Mouse (Mus musculus) hindbrain, embryonic 16.5 days (tissue): ENCODE data around the gene Zbtb20. TPM values are rescaled to one million over a fixed set of nuclear protein-coding genes. Genes with fewer than 3 reads are reported as not detected.

Experiments
- ATAC-seq: fragments of 200-750 bp; cut with Nextera tagmentation; 2 replicates; pipeline ENCODE4 v1.8.0; 2017; ENCODE audit warnings: moderate TSS enrichment, moderate library complexity
- H3K27ac ChIP-seq: fragments of 300-500 bp; sonication (generic); 2 replicates; pipeline ENCODE4 v1.5.1; 2014; ENCODE audit warnings: low read depth, mild to moderate bottlenecking, control low read depth, low read length, moderate library complexity
- H3K27me3 ChIP-seq: fragments of 300-500 bp; sonication (generic); replicated peaks from 2 replicates; pipeline ENCODE4 v1.6.1; 2014; ENCODE audit warnings: low read length; ENCODE audit not compliant: control insufficient read depth, insufficient read depth
- H3K36me3 ChIP-seq: fragments of 300-500 bp; sonication (generic); 2 replicates; pipeline ENCODE4 v1.6.1; 2014; ENCODE audit warnings: mild to moderate bottlenecking, low read length, moderate library complexity, mixed read lengths; ENCODE audit not compliant: control insufficient read depth, insufficient read depth
- H3K4me1 ChIP-seq: fragments of 300-500 bp; sonication (generic); 2 replicates; pipeline ENCODE4 v1.6.1; 2014; ENCODE audit warnings: low read depth, low read length; ENCODE audit not compliant: control insufficient read depth, insufficient read depth
- H3K4me2 ChIP-seq: fragments of 300-500 bp; sonication (generic); 2 replicates; pipeline ENCODE4 v1.6.1; 2014; ENCODE audit warnings: mild to moderate bottlenecking, low read length, control low read depth, moderate library complexity
- H3K4me3 ChIP-seq: fragments of 300-500 bp; sonication (generic); 2 replicates; pipeline ENCODE4 v1.5.1; 2014; ENCODE audit warnings: mild to moderate bottlenecking, low read length, control low read depth, moderate library complexity
- H3K9ac ChIP-seq: fragments of 300-500 bp; sonication (generic); 2 replicates; pipeline ENCODE4 v1.6.1; 2014; ENCODE audit warnings: low read depth, mild to moderate bottlenecking, control low read depth, low read length, moderate library complexity
- H3K9me3 ChIP-seq: fragments of 300-500 bp; sonication (generic); 2 replicates; pipeline ENCODE4 v1.6.1; 2014; ENCODE audit warnings: mild to moderate bottlenecking, low read length, moderate library complexity; ENCODE audit not compliant: control insufficient read depth
- WGBS: fragments of 180-500 bp; shearing (Covaris S2); extraction: QIAGEN DNeasy Blood & Tissue Kit; methylation state at CpG from one replicate; pipeline ENCODE4 v1.1.7; 2014; 5-methylcytosine and 5-hydroxymethylcytosine counted together
- polyA plus RNA-seq: library from polyadenylated mRNA; unstranded; fragments of >200 nt; fragmentation: Nextera tagmentation; extraction: Ambion mirVana; gene quantifications from 2 replicates; pipeline ENCODE4 v1.2.1, GENCODE M21; 2015

Zbtb20 gene
- polyA plus RNA-seq, 1 experiment from 2014 or later, result 46.6 TPM

DNA sequence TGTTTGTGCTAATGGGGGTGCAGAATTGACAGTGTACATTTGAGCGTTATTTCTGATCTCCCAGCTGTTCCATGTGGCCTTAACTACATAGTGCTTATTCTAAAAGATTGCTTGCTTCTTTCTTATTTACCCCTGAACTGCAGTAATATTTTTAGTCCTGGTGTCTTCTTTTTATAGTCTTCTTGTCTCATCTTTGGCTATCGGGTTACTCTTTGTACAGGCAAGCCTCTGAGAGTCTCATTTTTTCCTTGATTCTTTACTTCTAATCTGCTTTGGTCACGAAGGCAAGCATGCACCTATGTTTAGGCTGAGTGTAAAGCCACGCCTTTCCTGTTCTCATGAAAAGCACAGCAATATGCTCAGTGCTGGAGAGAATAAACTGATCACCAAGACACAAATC, 608.7 kb downstream of the Zbtb20 start:
- no peak for ATAC-seq
- Histone ChIP-seq H3K36me3 (no peaks in the 10 kb centered on the region), H3K4me3 (no peak overlapping the region), H3K4me2 (no peak overlapping the region), H3K9me3 (no peaks in the 10 kb centered on the region), H3K4me1 (no peaks in the 10 kb centered on the region), H3K9ac (no peak overlapping the region), H3K27me3 (no peaks in the 10 kb centered on the region), H3K27ac (no peak overlapping the region)
- WGBS, result 84% methylated on average over 4 of the region's 4 CpGs

DNA sequence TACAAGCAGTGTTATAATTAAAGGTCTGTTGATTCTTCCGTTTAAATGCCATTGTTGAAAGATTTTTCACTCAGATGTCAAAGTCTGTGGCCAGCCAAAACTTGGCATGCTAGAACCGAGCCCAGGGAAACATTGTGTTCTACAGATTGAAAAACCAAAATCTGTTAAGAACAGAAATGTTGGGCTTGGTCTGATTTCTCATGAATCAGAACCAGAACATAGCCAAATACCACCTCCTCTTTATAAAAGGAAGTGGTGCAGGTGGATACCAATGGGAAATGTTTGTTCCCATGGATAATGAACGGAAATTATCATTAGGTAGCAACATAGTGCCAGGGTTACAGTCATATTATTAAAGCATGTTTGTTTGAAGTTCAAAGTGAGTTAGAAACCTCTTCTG, 613.7 kb downstream of the Zbtb20 start:
- 75% methylated on average over 3 of the region's 3 CpGs for WGBS
- Histone ChIP-seq H3K27me3 (no peaks in the 10 kb centered on the region), H3K4me3 (no peak overlapping the region), H3K4me2 (no peak overlapping the region), H3K9ac (no peak overlapping the region), H3K36me3 (no peaks in the 10 kb centered on the region), H3K4me1 (no peaks in the 10 kb centered on the region), H3K27ac (no peak overlapping the region), H3K9me3 (no peaks in the 10 kb centered on the region)
- ATAC-seq, result no peak

DNA sequence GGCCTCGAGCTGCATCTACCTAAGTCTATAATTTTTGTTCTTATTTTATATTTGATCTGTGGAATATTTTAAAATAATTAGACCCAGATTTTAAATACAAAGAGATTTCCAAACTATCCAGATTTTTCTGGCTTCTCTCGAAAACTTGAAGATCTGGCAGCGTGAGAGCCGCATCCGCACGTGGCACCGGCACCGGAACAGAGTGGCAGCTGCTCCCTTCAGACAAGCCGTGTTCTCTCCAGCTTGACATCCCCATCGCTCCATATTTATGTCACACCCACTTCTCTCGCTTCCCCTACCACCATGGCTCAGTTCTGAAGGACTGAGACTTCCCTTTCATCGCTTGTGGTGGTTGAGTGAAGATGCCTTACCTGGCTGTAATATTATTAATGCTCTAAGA, 614.3 kb downstream of the Zbtb20 start:
- Histone ChIP-seq H3K27me3 (no peaks in the 10 kb centered on the region), H3K9ac (no peak overlapping the region), H3K27ac (no peak overlapping the region), H3K36me3 (no peaks in the 10 kb centered on the region), H3K4me2 (no peak overlapping the region), H3K4me3 (no peak overlapping the region), H3K4me1 (no peaks in the 10 kb centered on the region), H3K9me3 (no peaks in the 10 kb centered on the region)
- 86% methylated on average over 12 of the region's 12 CpGs for WGBS
- ATAC-seq, result no peak

DNA sequence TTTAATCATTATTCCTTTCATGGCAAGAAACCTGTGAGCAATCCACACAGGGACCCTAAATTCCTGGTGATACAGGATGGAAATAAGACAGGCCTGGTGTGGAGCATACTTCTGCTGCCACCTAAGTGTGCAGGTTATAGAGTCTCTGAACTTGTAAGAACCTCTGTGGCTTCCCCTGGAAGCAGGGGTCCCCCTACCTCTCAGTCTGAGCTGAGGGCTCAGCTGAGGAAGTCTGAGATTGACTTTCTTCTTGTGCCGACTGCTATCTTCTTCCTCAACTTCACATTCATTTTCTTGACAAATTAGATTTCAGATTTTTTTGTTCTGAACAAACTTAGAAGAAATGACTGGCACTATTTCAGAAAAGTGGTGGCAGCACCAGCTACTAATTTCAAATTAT, 617.2 kb downstream of the Zbtb20 start:
- no peak overlapping the region for H3K27ac ChIP-seq
- 86% methylated on average over 1 of the region's 1 CpGs for WGBS
- no peaks in the 10 kb centered on the region for H3K27me3 ChIP-seq

DNA sequence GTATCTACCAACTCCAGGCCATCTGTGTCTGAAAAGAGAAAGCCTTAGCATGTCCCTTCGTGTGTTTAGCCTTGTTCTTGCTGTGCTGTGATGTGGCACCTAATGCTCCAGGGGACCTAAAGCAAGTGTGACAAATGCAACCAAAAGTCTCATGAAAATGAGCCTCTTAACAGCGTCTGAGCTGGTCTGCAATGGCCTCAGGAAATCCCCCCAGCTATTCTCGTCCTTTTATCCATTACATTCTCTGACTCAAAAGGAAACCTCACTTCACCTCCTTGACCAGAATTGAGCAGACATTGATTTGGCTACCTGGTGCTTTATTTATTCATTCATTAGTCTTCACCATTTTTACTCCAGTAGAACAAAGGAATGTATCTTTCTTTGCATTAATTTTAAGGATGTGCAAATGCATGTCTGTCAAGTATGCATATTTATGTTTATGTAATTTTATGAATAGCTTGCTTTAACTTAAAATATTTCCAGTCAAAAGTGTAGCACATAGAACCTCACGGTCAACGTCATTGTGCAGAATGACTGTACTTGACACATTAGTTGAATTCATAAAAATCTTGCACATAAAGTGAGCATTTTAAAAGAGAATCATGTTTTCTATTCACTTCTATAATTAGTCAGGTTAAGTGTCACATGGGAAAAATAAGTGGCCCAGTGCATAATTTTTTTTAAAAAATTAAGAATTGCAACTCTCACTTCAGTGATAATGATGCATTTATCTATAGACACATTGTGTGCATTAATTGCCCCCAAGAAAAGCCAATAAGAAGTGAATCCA, 618.1 kb downstream of the Zbtb20 start:
- Histone ChIP-seq H3K9ac (no peak overlapping the region), H3K36me3 (no peaks in the 10 kb centered on the region), H3K27ac (no peak overlapping the region), H3K4me3 (no peak overlapping the region), H3K4me2 (no peak overlapping the region), H3K4me1 (no peaks in the 10 kb centered on the region), H3K9me3 (no peaks in the 10 kb centered on the region), H3K27me3 (no peaks in the 10 kb centered on the region)
- ATAC-seq, result no peak
- 57% methylated on average over 5 of the region's 5 CpGs for WGBS

More for the DNA sequence above, 617.2 kb downstream of the Zbtb20 start:
- Histone ChIP-seq H3K4me2 (no peak overlapping the region), H3K36me3 (no peaks in the 10 kb centered on the region), H3K9ac (no peak overlapping the region), H3K9me3 (no peaks in the 10 kb centered on the region), H3K4me3 (no peak overlapping the region), H3K4me1 (no peaks in the 10 kb centered on the region)
- no peak for ATAC-seq

DNA sequence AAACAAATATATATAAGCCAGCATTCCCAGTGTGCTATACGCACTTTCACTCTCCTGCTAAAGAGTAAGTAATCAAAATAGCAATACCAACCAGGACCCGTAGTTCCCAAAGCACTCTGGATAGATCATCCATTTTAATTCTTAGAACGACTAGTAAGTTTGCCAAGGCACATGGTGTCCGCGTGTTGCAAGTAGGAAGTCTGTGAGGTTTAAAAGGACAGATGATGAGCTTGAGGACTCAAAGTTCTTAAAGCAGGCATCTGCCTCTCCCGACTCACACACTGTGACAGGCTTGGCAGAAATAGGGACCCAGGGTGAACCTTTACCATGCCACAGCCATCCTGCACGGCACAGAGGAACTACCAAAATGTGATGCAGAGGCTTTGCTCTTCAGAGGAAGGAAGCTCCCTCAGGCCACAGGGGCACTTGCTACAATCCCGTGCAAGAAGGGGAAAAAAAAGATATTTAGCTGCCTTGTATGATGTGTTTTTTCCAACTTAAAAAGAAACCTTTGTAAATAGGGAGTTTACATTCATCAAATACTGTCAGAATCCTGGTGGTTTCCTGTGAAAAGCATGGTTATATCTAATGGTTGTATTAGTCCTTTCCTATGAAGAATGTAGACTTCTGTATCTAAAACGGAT, 619.6 kb downstream of the Zbtb20 start:
- Histone ChIP-seq H3K9me3 (no peaks in the 10 kb centered on the region), H3K9ac (no peak overlapping the region), H3K36me3 (no peaks in the 10 kb centered on the region), H3K4me1 (no peaks in the 10 kb centered on the region; the same call in 1 of the 2 replicates), H3K4me2 (no peak overlapping the region), H3K27me3 (no peaks in the 10 kb centered on the region), H3K4me3 (no peak overlapping the region), H3K27ac (no peak overlapping the region)
- no peak for ATAC-seq
- WGBS, result 86% methylated on average over 9 of the region's 9 CpGs

DNA sequence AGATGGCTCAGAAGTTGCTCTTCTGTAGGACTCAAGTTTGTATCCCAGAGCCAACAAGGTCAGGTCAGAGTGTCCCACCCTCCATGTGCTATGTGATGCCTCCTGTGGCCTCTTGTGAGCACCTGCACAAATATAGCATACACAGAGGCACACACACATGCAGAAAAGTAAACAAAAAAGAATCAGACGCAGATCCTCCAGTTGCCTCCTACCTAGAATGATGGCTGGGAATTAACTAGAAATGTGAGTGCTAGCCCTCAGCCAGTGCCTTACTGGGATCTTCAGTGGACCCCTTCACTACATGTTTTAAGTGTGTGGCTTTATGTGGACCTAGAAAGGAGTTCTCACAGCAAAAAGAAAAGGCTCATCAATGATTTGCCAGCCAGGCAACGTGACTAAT, 621.4 kb downstream of the Zbtb20 start:
- H3K4me3 ChIP-seq, result no peak overlapping the region
- no peak overlapping the region for H3K4me2 ChIP-seq
- no peaks in the 10 kb centered on the region for H3K27me3 ChIP-seq
- H3K36me3 ChIP-seq, result no peaks in the 10 kb centered on the region
- ATAC-seq, result no peak
- no peaks in the 10 kb centered on the region for H3K9me3 ChIP-seq
- peaks cover 1% of the 10 kb centered on the region for H3K4me1 ChIP-seq
- WGBS, result 82% methylated on average over 2 of the region's 2 CpGs
- H3K27ac ChIP-seq, result no peak overlapping the region
- H3K9ac ChIP-seq, result no peak overlapping the region

DNA sequence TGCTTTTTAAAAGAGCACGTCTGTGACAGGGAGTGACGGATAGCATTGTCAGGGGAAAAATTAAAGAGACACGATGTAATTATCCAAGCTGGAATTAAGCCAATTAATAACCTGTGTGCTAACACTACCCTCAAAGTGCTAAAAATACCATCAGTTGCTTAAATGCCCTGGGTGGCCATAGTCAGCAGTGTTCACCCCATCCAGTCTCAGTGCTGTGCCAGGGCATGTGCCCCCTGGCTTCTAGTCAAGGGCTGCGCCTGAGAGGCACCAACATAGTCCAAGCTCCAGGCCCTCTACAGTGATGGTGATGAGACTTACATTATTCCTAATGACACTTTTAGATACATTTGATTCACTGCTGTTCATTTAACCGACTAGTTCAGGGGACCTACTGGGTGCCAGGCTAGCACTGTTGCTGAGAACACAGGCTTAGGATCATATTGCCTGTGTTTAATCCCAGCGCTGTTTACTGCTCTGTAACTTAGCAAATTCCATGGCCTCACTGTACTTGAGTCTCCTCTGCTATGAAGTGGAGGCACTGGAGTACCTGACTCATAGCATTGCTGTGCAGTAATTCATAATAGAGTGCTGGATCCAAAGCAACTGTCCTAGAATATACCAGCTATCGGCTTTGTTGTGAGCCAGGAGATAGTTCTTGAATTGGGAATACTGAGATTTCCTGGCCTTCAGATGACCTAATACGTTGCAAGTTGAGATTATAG, 624.6 kb downstream of the Zbtb20 start:
- Histone ChIP-seq H3K36me3 (no peaks in the 10 kb centered on the region), H3K4me2 (no peak overlapping the region), H3K9me3 (no peaks in the 10 kb centered on the region), H3K9ac (no peak overlapping the region), H3K27me3 (no peaks in the 10 kb centered on the region), H3K4me1 (peaks cover 7% of the 10 kb centered on the region), H3K4me3 (no peak overlapping the region), H3K27ac (no peak overlapping the region)
- no peak for ATAC-seq
- 61% methylated on average over 8 of the region's 8 CpGs for WGBS

DNA sequence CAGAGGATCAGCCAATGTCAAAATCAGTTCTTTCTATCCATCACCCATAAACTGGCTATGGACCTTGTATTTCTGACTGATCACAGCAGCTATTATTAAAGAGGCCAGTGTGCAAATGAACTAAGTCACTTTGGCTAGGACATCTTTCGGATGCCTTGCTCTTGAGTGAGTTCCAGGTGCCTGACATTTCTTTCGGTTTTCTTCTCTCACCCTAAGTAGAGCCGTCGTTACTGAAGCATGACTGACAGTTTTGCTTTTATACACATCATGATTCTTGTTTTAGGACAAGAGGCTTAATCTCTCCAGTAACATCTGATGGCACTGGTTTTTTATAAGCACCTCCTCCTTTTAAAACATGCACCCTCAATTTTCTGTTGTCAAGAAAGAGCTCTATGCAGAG, 625.6 kb downstream of the Zbtb20 start:
- 58% methylated on average over 4 of the region's 4 CpGs for WGBS
- Histone ChIP-seq H3K9me3 (no peaks in the 10 kb centered on the region), H3K36me3 (no peaks in the 10 kb centered on the region), H3K4me2 (no peak overlapping the region), H3K27me3 (no peaks in the 10 kb centered on the region), H3K4me3 (no peak overlapping the region), H3K27ac (no peak overlapping the region), H3K4me1 (peaks cover 10% of the 10 kb centered on the region), H3K9ac (no peak overlapping the region)
- no peak for ATAC-seq
